Mouse (Mus musculus) embryonic facial prominence, embryonic 13.5 days (tissue): Measurements from ENCODE around the gene Nr2c1. TPM values are rescaled to one million over a fixed set of nuclear protein-coding genes. Genes with fewer than 3 reads are reported as not detected.

Experiments
- ATAC-seq: fragments of 200-750 bp; cut with Nextera tagmentation; 2 replicates; pipeline ENCODE4 v1.8.0; 2017; ENCODE audit warnings: low read depth; ENCODE audit not compliant: insufficient number of reproducible peaks, insufficient read depth, low FRiP score, low TSS enrichment
- H3K27ac ChIP-seq: fragments of 300-500 bp; sonication (generic); 2 replicates; pipeline ENCODE4 v1.5.1; 2015; ENCODE audit warnings: moderate library complexity, mild to moderate bottlenecking, inconsistent platforms
- H3K27me3 ChIP-seq: fragments of 300-500 bp; sonication (generic); 2 replicates; pipeline ENCODE4 v1.6.1; 2015; ENCODE audit warnings: mild to moderate bottlenecking, inconsistent platforms
- H3K36me3 ChIP-seq: fragments of 300-500 bp; sonication (generic); 2 replicates; pipeline ENCODE4 v1.6.1; 2015; ENCODE audit warnings: mild to moderate bottlenecking, inconsistent platforms
- H3K4me1 ChIP-seq: fragments of 300-500 bp; sonication (generic); 2 replicates; pipeline ENCODE4 v1.6.1; 2015; ENCODE audit warnings: inconsistent platforms
- H3K4me2 ChIP-seq: fragments of 300-500 bp; sonication (generic); 2 replicates; pipeline ENCODE4 v1.6.1; 2015; ENCODE audit warnings: moderate library complexity, mild to moderate bottlenecking, inconsistent platforms
- H3K4me3 ChIP-seq: fragments of 300-500 bp; sonication (generic); 2 replicates; pipeline ENCODE4 v1.5.1; 2015; ENCODE audit warnings: mild to moderate bottlenecking, inconsistent platforms
- H3K9ac ChIP-seq: fragments of 300-500 bp; sonication (generic); 2 replicates; pipeline ENCODE4 v1.6.1; 2015; ENCODE audit warnings: mild to moderate bottlenecking, inconsistent platforms
- H3K9me3 ChIP-seq: fragments of 300-500 bp; sonication (generic); 2 replicates; pipeline ENCODE4 v1.6.1; 2016; ENCODE audit warnings: inconsistent platforms
- WGBS: fragments of 180-500 bp; shearing (Covaris S2); methylation state at CpG from one replicate; pipeline ENCODE4 v1.1.7; 2015; ENCODE audit warnings: mixed read lengths; 5-methylcytosine and 5-hydroxymethylcytosine counted together
- polyA plus RNA-seq: library from polyadenylated mRNA; unstranded; fragments of >200 nt; fragmentation: Nextera tagmentation; extraction: Ambion mirVana; gene quantifications from 2 replicates; pipeline ENCODE4 v1.2.1, GENCODE M21; 2015

The Nr2c1 gene
- 9.0 and 9.3 TPM in 2 replicates for polyA plus RNA-seq

DNA sequence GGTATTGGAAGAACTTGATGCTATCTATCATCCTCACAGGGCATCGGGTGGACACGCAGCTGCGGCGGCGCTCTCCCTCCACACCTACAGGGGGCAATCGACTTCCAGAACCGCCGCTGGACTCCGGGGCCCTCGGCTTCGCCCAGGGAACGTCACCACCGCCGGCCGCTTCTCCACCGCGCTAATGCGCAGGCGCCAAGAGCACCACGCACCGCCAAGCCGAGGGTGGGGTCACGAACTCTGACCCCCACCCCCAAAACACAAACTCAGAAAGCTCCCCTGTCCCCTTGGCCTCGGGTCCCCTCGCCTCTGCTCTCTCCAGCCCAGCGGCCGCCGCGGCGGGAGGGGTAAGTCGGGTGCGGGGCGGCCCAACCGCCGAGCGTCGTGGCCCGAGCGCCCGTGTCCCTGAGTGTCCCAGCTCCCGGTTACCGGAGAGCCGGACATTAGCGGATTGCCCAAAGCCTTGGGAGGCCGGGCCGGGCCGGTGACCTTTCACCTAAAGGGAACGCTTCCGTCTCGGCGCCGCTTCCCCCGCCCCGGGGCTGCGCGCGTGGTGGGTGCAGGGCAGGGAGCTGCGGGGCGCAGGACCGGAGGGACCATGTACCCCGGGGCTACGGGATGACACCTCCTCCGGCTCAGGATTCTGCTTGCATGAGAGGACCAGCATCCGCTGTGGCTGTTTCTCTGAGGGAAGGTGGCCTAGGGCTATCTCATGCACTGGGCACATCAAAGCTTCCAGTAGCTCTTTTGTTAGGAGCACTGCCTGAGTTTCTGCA lies at the start of gene Nr2c1:
Gene Nr2c1 (plus strand): TSS at position 268 of the 776 bp plus-strand sequence.
- Histone ChIP-seq H3K4me3 (peak within 1 kb of the TSS; percentile 88), H3K9ac (peak within 1 kb of the TSS; percentile 93), H3K27me3 (no peaks in the 10 kb centered on the region), H3K4me2 (peak within 1 kb of the TSS; percentile 73), H3K4me1 (peaks cover 22% of the 10 kb centered on the region), H3K27ac (peak within 1 kb of the TSS; percentile 87), H3K9me3 (no peaks in the 10 kb centered on the region), H3K36me3 (no peaks in the 10 kb centered on the region)
- peak; percentile 80 for ATAC-seq
- WGBS: 0% methylated on average over 64 of the region's 64 CpGs

GRCm38 (mm10) chr10:94098100-94098499 lies 49.7 kb upstream of the Nr2c1 start:
- Histone ChIP-seq H3K27ac (no peak overlapping the region), H3K4me1 (peaks cover 21% of the 10 kb centered on the region), H3K36me3 (no peaks in the 10 kb centered on the region), H3K9me3 (no peaks in the 10 kb centered on the region), H3K4me3 (no peak overlapping the region), H3K27me3 (no peaks in the 10 kb centered on the region), H3K9ac (no peak overlapping the region), H3K4me2 (no peak overlapping the region)
- WGBS: 85% methylated on average over 3 of the region's 3 CpGs
- ATAC-seq: no peak

GRCm38 (mm10) chr10:94105498-94105897 lies 42.3 kb upstream of the Nr2c1 start:
- H3K9me3 ChIP-seq: no peaks in the 10 kb centered on the region
- H3K9ac ChIP-seq: no peak overlapping the region
- no peak overlapping the region for H3K4me3 ChIP-seq
- WGBS: 89% methylated on average over 10 of the region's 10 CpGs
- H3K4me2 ChIP-seq: no peak overlapping the region
- no peaks in the 10 kb centered on the region for H3K27me3 ChIP-seq
- no peak for ATAC-seq
- H3K27ac ChIP-seq: no peak overlapping the region
- peaks cover 8% of the 10 kb centered on the region for H3K4me1 ChIP-seq
- peaks cover 8% of the 10 kb centered on the region for H3K36me3 ChIP-seq

GRCm38 (mm10) chr10:94107168-94107567 lies 40.7 kb upstream of the Nr2c1 start:
- Histone ChIP-seq H3K27me3 (no peaks in the 10 kb centered on the region), H3K36me3 (peaks cover 8% of the 10 kb centered on the region), H3K27ac (no peak overlapping the region), H3K4me2 (no peak overlapping the region), H3K9me3 (no peaks in the 10 kb centered on the region), H3K4me3 (no peak overlapping the region), H3K9ac (no peak overlapping the region), H3K4me1 (peaks cover 15% of the 10 kb centered on the region)
- no peak for ATAC-seq
- 69% methylated on average over 4 of the region's 4 CpGs for WGBS

DNA sequence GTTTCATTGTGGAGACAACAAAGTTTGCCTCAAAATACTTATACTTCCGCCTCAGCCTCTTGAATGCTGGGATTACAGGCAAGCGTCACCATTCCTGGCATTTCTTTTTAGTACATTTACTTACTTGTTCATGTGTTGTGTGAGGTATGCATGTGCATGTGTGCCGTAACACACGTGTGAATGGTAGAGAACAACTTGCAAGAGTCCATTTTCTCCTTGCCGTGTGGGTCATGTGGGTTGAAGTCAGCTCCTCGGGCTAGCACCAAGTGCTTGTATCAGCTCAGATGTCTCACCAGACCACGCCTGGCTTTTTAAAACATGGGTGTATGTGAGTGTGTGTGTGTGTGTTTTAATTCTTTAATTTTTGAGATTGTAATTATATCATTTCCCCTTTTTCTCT lies 40.2 kb upstream of the Nr2c1 start:
- no peak overlapping the region for H3K9ac ChIP-seq

DNA sequence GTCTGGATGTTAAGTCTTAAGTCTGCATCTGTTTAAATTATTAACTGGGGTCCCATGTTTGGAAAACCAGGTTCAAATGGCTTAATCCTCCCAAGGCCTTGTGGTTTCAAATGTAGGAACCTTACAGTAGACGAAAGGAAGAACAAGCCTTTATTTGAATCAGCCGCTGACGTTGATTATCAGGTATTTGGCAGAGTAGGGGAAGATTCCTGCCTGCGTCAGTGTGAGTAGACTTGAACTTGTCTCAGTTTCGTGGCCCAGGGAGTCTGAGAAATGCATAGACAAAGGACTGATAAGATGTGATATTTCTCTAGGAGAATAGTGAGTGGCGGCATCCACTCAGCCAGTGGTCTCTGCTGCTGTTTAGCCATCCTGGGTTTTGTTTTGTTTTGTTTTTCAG lies 39.0 kb upstream of the Nr2c1 start:
- no peak overlapping the region for H3K9ac ChIP-seq
- no peak overlapping the region for H3K4me2 ChIP-seq
- H3K27me3 ChIP-seq: no peaks in the 10 kb centered on the region
- peaks cover 18% of the 10 kb centered on the region for H3K4me1 ChIP-seq
- H3K9me3 ChIP-seq: no peaks in the 10 kb centered on the region
- H3K4me3 ChIP-seq: no peak overlapping the region
- no peak for ATAC-seq
- 83% methylated on average over 6 of the region's 6 CpGs for WGBS
- peaks cover 8% of the 10 kb centered on the region for H3K36me3 ChIP-seq
- no peak overlapping the region for H3K27ac ChIP-seq

More for the DNA sequence above, 40.2 kb upstream of the Nr2c1 start:
- Histone ChIP-seq H3K4me3 (no peak overlapping the region), H3K4me1 (peaks cover 18% of the 10 kb centered on the region), H3K27me3 (no peaks in the 10 kb centered on the region), H3K27ac (no peak overlapping the region), H3K4me2 (no peak overlapping the region), H3K36me3 (peaks cover 8% of the 10 kb centered on the region), H3K9me3 (no peaks in the 10 kb centered on the region)
- 93% methylated on average over 7 of the region's 7 CpGs for WGBS
- ATAC-seq: no peak

DNA sequence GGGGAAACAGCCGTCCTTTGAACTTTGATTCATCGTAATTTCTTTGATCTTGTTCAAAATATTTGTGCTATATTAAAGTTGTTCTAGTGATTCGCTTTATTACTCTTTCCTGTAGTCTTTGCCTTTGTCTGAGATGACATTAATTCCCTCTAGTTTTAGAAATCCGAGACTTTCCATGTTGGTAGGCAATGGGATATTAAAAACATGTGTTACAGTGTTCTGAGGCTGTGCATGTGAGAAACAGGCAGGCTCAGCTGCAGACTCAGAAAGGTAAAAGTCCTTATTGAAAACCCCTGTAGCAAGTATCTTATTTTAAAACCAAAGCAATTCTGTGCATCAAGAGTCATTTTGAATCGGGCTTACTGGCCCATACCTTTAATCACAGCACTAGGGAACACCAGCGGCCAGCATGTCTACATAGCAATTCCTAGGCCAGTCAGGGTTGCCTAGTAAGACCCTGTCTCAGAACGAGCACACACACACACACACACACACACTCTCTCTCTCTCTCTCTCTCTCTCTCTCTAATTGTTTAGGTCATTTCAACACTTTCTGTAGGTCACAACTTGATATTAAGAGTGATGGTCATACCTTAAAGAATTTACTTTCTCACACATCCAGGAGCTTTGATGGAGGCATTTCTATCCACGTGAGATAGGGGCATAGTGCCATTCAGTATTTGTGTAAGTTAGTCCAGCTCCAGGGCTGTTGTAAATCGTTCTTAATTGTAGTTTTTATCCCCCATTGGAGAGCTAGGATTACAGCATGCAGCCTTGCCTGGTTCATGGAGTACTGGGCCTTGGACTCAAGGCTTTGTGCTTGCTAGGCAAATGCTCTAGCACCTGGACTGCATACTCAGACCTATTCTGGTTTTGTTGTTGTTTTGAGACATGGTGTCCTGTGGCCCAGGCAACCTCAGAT lies 36.7 kb upstream of the Nr2c1 start:
- 24% methylated on average over 9 of the region's 9 CpGs for WGBS
- Histone ChIP-seq H3K9ac (no peak overlapping the region), H3K27me3 (no peaks in the 10 kb centered on the region), H3K27ac (peak overlapping the region; percentile 64; the same call in 1 of the 2 replicates), H3K9me3 (no peaks in the 10 kb centered on the region), H3K4me2 (no peak overlapping the region), H3K4me1 (peaks cover 22% of the 10 kb centered on the region), H3K36me3 (peaks cover 1% of the 10 kb centered on the region; the same call in 1 of the 2 replicates), H3K4me3 (no peak overlapping the region)
- ATAC-seq: no peak

- H3K4me1 ChIP-seq: peaks cover 26% of the 10 kb centered on the region
- H3K9ac ChIP-seq: no peak overlapping the region
- no peak overlapping the region for H3K4me3 ChIP-seq
- no peaks in the 10 kb centered on the region for H3K27me3 ChIP-seq
- no peaks in the 10 kb centered on the region for H3K9me3 ChIP-seq
- no peaks in the 10 kb centered on the region for H3K36me3 ChIP-seq
- H3K4me2 ChIP-seq: no peak overlapping the region
- no peak for ATAC-seq
- H3K27ac ChIP-seq: no peak overlapping the region
- WGBS: 82% methylated on average over 3 of the region's 3 CpGs
These were observed 35.6 kb upstream of the Nr2c1 start for GRCm38 (mm10) chr10:94112207-94112606.

DNA sequence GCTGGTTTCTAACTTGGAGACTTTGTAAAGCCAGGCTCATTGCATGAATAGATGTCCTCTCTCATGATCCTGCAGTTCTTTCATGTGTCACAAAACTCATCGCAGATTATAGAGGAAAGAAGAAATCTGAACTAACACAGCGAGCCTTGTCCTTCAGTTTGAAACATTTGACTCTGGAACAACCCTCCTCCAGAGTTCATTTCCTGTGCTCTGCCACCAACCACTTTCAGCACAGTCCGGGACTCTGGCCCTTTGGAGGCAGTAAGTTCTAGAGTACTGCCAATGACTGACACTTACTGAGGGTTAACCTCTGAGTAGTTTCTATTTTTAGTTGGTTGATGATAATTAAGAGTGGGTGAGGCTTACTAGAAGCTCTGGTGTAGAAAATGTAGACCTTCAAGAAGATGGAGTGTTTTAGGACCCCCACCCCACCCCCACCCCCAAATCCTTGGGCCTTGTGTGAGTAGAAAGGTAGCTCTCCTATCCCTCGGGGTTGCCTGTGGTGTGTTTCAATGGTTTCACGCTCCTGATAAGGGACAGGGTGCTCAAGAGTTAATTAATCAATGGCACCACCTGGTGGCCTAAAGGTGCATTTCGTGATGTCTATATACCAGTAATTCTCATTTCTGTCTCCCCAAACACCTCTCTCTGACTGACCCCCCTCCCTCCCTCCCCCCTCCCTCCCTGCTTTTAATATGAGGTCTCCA lies 31.8 kb upstream of the Nr2c1 start:
- H3K4me1 ChIP-seq: peaks cover 17% of the 10 kb centered on the region
- 28% methylated on average over 6 of the region's 6 CpGs for whole genome bisulfite sequencing
- H3K4me2 ChIP-seq: no peak overlapping the region

GRCm38 (mm10) chr10:94116781-94117340 lies 31.0 kb upstream of the Nr2c1 start:
- ATAC-seq: no peak
- H3K27ac ChIP-seq: no peak overlapping the region
- no peak overlapping the region for H3K4me3 ChIP-seq
- 64% methylated on average over 12 of the region's 12 CpGs for WGBS
- H3K9ac ChIP-seq: no peak overlapping the region
- no peaks in the 10 kb centered on the region for H3K27me3 ChIP-seq
- H3K4me1 ChIP-seq: peaks cover 10% of the 10 kb centered on the region
- H3K9me3 ChIP-seq: no peaks in the 10 kb centered on the region
- H3K36me3 ChIP-seq: peaks cover 13% of the 10 kb centered on the region; the same call in 1 of the 2 replicates
- no peak overlapping the region for H3K4me2 ChIP-seq

More for the DNA sequence above, 31.8 kb upstream of the Nr2c1 start:
- no peak overlapping the region for H3K4me3 ChIP-seq
- peak; percentile 69; the same call in 1 of the 2 replicates for ATAC-seq
- H3K9ac ChIP-seq: no peak overlapping the region
- H3K27me3 ChIP-seq: no peaks in the 10 kb centered on the region
- peaks cover 9% of the 10 kb centered on the region; the same call in 1 of the 2 replicates for H3K36me3 ChIP-seq
- H3K27ac ChIP-seq: no peak overlapping the region
- no peaks in the 10 kb centered on the region for H3K9me3 ChIP-seq

DNA sequence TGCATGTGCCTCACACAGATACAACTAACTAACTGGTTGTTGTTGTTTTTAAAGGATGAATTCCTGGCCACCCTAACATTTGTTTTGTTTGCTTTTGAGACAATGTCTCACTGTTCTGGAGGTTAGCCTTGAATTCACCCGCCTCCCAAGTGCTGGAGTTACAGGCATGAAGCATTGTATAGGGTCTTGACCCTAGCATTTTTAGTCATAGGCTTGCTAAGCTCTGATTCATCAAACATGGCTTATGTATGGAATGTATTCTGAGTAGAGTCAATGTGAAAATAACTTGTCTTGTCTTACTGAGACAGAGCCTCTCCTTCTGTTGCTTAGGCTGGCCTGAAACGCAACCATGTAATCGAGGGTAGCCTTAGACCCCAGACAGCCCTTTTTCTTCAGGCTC lies 29.9 kb upstream of the Nr2c1 start:
- Histone ChIP-seq H3K4me2 (no peak overlapping the region), H3K4me1 (peaks cover 8% of the 10 kb centered on the region)
- WGBS: 84% methylated on average over 3 of the region's 3 CpGs

More for the DNA sequence above, 29.9 kb upstream of the Nr2c1 start:
- H3K4me3 ChIP-seq: no peak overlapping the region
- no peaks in the 10 kb centered on the region for H3K9me3 ChIP-seq
- peaks cover 21% of the 10 kb centered on the region for H3K36me3 ChIP-seq
- no peaks in the 10 kb centered on the region for H3K27me3 ChIP-seq
- H3K27ac ChIP-seq: no peak overlapping the region
- no peak for ATAC-seq
- no peak overlapping the region for H3K9ac ChIP-seq
